Mouse (Mus musculus) lung, postnatal 0 days (tissue): ENCODE results near the gene Chst3.
"Not testable (repeated sequence)": the region's sequence is repeated elsewhere in the genome, so short reads cannot be mapped to it uniquely, and the experiment has no call there.

ENCODE experiments used
- CTCF ChIP-seq: IDR thresholded peaks from 2 replicates; pipeline ENCODE4 v1.5.1; 2016; ENCODE audit warnings: antibody characterized with exemption, mild to moderate bottlenecking
- EP300 ChIP-seq: IDR thresholded peaks from 2 replicates; pipeline ENCODE4 v1.6.1; 2016; ENCODE audit warnings: antibody characterized with exemption, mild to moderate bottlenecking, control low read depth

DNA sequence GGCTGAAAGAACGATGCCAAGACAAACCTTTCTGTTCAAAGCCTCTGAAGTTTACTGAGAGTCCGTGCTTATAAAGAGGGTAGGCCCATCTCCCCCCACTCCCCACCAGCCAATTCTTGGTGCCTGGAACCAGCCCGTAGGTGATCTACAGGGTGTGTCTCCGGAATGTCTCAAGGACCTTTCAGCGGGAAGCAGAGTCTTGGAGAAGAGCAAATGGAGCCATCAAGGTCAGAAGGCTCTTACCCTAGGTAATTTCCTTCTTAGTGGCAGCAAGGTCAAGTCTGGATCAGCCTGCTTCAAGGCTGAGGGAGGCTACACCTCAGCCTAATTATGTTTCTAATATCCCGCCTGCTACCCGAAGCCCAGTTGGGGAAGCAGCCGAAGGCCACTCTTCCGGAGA lies 43.8 kb downstream of the Chst3 start:
- not testable (repeated sequence) for TF ChIP-seq EP300, CTCF
